Mouse (Mus musculus): ENCODE data around the gene Gng7. TPM values are rescaled to one million over a fixed set of nuclear protein-coding genes. Genes with fewer than 3 reads are reported as not detected.
"Not testable (repeated sequence)": the region's sequence is repeated elsewhere in the genome, so short reads cannot be mapped to it uniquely, and the experiment has no call there.

Gene Gng7
- total RNA-seq, 2 experiments from 2014 or later: 66.6 to 111 TPM

GRCm38 (mm10) chr10:80990406-80990805, 24.3 kb downstream of the Gng7 start:
- intact Hi-C loops (cut with DNase I): loop anchor here (5.0 kb wide), 1 partner anchor 243 kb away; no protein-coding TSS in a partner anchor
- no peak for DNase-seq (ENCODE audit: extremely low spot score in 1 of 2, low spot score in 2 of 2)
- Histone ChIP-seq H3K4me3 (no peak overlapping the region), H3K27ac (no peak overlapping the region)
- TF ChIP-seq CTCF (IDR thresholded peaks at IDR 0.05): no peak

GRCm38 (mm10) chr10:80989854-80990253, 24.9 kb downstream of the Gng7 start:
- intact Hi-C loops (cut with DNase I): loop anchor here (5.0 kb wide), 1 partner anchor 243 kb away; no protein-coding TSS in a partner anchor
- not testable (repeated sequence) for DNase-seq (ENCODE audit: extremely low spot score in 1 of 2, low spot score in 2 of 2); H3K27ac ChIP-seq; H3K4me3 ChIP-seq

- Histone ChIP-seq H3K4me3 (no peak overlapping the region), H3K27ac (no peak overlapping the region)
- TF ChIP-seq CTCF (IDR thresholded peaks at IDR 0.05): no peak
- DNase-seq (ENCODE audit: extremely low spot score in 1 of 2, low spot score in 2 of 2): no peak
- intact Hi-C loops (cut with DNase I): no loop called here
Measured at GRCm38 (mm10) chr10:80989446-80989845, 25.3 kb downstream of the Gng7 start.

- no peak overlapping the region for H3K4me3 ChIP-seq
- TF ChIP-seq CTCF (IDR thresholded peaks at IDR 0.05): peak; percentile 96
- no peak overlapping the region for H3K27ac ChIP-seq
- DNase-seq (ENCODE audit: extremely low spot score in 1 of 2, low spot score in 2 of 2): peak; percentile 69 to 72
- intact Hi-C loops (cut with DNase I): loop anchor here (1.0 kb wide), 1 partner anchor 60 kb away; no protein-coding TSS in a partner anchor
Measured at GRCm38 (mm10) chr10:80987709-80988441, 26.9 kb downstream of the Gng7 start.

GRCm38 (mm10) chr10:80986754-80987153, 28.0 kb downstream of the Gng7 start:
- intact Hi-C loops (cut with DNase I): no loop called here
- Histone ChIP-seq H3K4me3 (no peak overlapping the region), H3K27ac (no peak overlapping the region)
- no peak for DNase-seq (ENCODE audit: extremely low spot score in 1 of 2, low spot score in 2 of 2)
- no peak for TF ChIP-seq CTCF (IDR thresholded peaks at IDR 0.05)

- Histone ChIP-seq H3K4me3 (peak overlapping the region; percentile 49), H3K27ac (peak overlapping the region; percentile 69)
- DNase-seq (ENCODE audit: extremely low spot score in 1 of 2, low spot score in 2 of 2): no peak
- no peak for TF ChIP-seq CTCF (IDR thresholded peaks at IDR 0.05)
- intact Hi-C loops (cut with DNase I): no loop called here
Measured at GRCm38 (mm10) chr10:80985970-80986701, 28.6 kb downstream of the Gng7 start.

- no peak for TF ChIP-seq CTCF (IDR thresholded peaks at IDR 0.05)
- intact Hi-C loops (cut with DNase I): no loop called here
- H3K4me3 ChIP-seq: peak overlapping the region; percentile 49
- peak overlapping the region; percentile 69 for H3K27ac ChIP-seq
- no peak for DNase-seq (ENCODE audit: extremely low spot score in 1 of 2, low spot score in 2 of 2)
Measured at GRCm38 (mm10) chr10:80985241-80985969, 29.3 kb downstream of the Gng7 start.

- DNase-seq (ENCODE audit: extremely low spot score in 1 of 2, low spot score in 2 of 2): no peak
- Histone ChIP-seq H3K4me3 (no peak overlapping the region), H3K27ac (no peak overlapping the region)
- TF ChIP-seq CTCF (IDR thresholded peaks at IDR 0.05): no peak
- intact Hi-C loops (cut with DNase I): no loop called here
Measured at GRCm38 (mm10) chr10:80984223-80984622, 30.5 kb downstream of the Gng7 start.

GRCm38 (mm10) chr10:80982381-80982780, 32.4 kb downstream of the Gng7 start:
- Histone ChIP-seq H3K27ac (no peak overlapping the region), H3K4me3 (no peak overlapping the region)
- DNase-seq (ENCODE audit: extremely low spot score in 1 of 2, low spot score in 2 of 2): no peak
- intact Hi-C loops (cut with DNase I): no loop called here
- no peak for TF ChIP-seq CTCF (IDR thresholded peaks at IDR 0.05)

- no peak overlapping the region for H3K27ac ChIP-seq
- H3K4me3 ChIP-seq: no peak overlapping the region
- intact Hi-C loops (cut with DNase I): no loop called here
- DNase-seq (ENCODE audit: extremely low spot score in 1 of 2, low spot score in 2 of 2): no peak
- TF ChIP-seq CTCF (IDR thresholded peaks at IDR 0.05): no peak; the same call in 1 of the 2 replicates
Measured at GRCm38 (mm10) chr10:80981564-80982112, 33.1 kb downstream of the Gng7 start.

GRCm38 (mm10) chr10:80975478-80975877, 39.3 kb downstream of the Gng7 start:
- DNase-seq (ENCODE audit: extremely low spot score in 1 of 2, low spot score in 2 of 2): no peak
- H3K27ac ChIP-seq: no peak overlapping the region
- intact Hi-C loops (cut with DNase I): no loop called here
- TF ChIP-seq CTCF (IDR thresholded peaks at IDR 0.05): no peak
- no peak overlapping the region for H3K4me3 ChIP-seq
